Mouse (Mus musculus) midbrain, embryonic 14.5 days (tissue): ENCODE data around the gene Dscaml1. TPM values are rescaled to one million over a fixed set of nuclear protein-coding genes. Genes with fewer than 3 reads are reported as not detected.

Experiments
- ATAC-seq: fragments of 200-750 bp; cut with Nextera tagmentation; 2 replicates; pipeline ENCODE4 v1.8.0; 2017; ENCODE audit warnings: moderate number of reproducible peaks, moderate library complexity; ENCODE audit not compliant: low FRiP score, low TSS enrichment
- DNase-seq: peaks from one replicate; pipeline ENCODE4 v3.0.0-alpha.2; 2015
- H3K27ac ChIP-seq: fragments of 300-500 bp; sonication (generic); replicated peaks from 2 replicates; pipeline ENCODE4 v1.5.1; 2014; ENCODE audit warnings: mild to moderate bottlenecking, low read depth, low read length, moderate library complexity
- H3K27me3 ChIP-seq: fragments of 300-500 bp; sonication (generic); 2 replicates; pipeline ENCODE4 v1.6.1; 2014; ENCODE audit warnings: low read length, control low read depth, mixed read lengths; ENCODE audit not compliant: control insufficient read depth, insufficient read depth
- H3K36me3 ChIP-seq: fragments of 300-500 bp; sonication (generic); 2 replicates; pipeline ENCODE4 v1.6.1; 2014; ENCODE audit warnings: low read length, control low read depth; ENCODE audit not compliant: control insufficient read depth, insufficient read depth
- H3K4me1 ChIP-seq: fragments of 300-500 bp; sonication (generic); 2 replicates; pipeline ENCODE4 v1.6.1; 2014; ENCODE audit warnings: mild to moderate bottlenecking, antibody characterized with exemption, low read length, control low read depth; ENCODE audit not compliant: control insufficient read depth, insufficient read depth
- H3K4me2 ChIP-seq: fragments of 300-500 bp; sonication (generic); 2 replicates; pipeline ENCODE4 v1.6.1; 2014; ENCODE audit warnings: mild to moderate bottlenecking, low read length, moderate library complexity
- H3K4me3 ChIP-seq: fragments of 300-500 bp; sonication (generic); replicated peaks from 2 replicates; pipeline ENCODE4 v1.5.1; 2014; ENCODE audit warnings: low read depth, low read length
- H3K9ac ChIP-seq: fragments of 300-500 bp; sonication (generic); replicated peaks from 2 replicates; pipeline ENCODE4 v1.6.1; 2014; ENCODE audit warnings: mild to moderate bottlenecking, low read length, moderate library complexity
- H3K9me3 ChIP-seq: fragments of 300-500 bp; sonication (generic); 2 replicates; pipeline ENCODE4 v1.6.1; 2016; ENCODE audit warnings: low read length, control low read depth, mixed read lengths; ENCODE audit not compliant: control insufficient read depth
- WGBS: fragments of 180-500 bp; shearing (Covaris S2); extraction: QIAGEN DNeasy Blood & Tissue Kit; methylation state at CpG from one replicate; pipeline ENCODE4 v1.1.7; 2014; 5-methylcytosine and 5-hydroxymethylcytosine counted together
- polyA plus RNA-seq: library from polyadenylated mRNA; unstranded; fragments of >200 nt; fragmentation: Nextera tagmentation; extraction: Ambion mirVana; gene quantifications from 2 replicates; pipeline ENCODE4 v1.2.1, GENCODE M21; 2014

Dscaml1 gene
- polyA plus RNA-seq, 1 experiment from 2014 or later, result 14.8 TPM

DNA sequence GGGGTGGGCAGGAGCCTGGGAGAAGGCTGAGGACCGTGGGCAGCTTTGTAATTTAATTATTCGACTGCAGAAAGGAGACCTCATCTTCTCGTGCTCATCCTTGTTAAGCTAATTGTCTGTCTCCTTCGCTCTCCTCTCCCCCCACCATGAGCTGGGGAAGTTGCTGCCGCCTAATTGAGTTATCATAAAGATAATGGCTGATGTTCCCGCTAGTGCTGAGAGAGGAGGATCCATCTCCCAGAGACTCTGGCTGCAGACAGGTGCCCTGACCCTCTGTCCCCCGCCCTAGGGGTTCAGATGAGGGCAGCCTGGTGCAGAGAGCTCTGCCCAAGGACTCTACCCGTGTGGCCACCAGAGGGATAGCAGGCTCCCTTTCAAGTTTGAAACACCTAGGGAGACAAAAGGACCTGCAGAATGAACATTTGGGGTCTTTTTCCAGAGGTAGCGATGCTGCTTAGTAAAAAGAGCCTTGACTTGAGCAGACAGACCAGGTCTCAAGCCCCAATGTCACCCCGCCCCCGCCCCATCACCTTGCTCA, 256.1 kb downstream of the Dscaml1 start:
- no peaks in the 10 kb centered on the region; the same call in 1 of the 2 replicates for H3K36me3 ChIP-seq
- no peak for ATAC-seq
- H3K4me3 ChIP-seq, result no peak overlapping the region
- no peak for DNase-seq
- no peak overlapping the region for H3K9ac ChIP-seq
- H3K4me2 ChIP-seq, result no peak overlapping the region
- 46% methylated on average over 11 of the region's 11 CpGs for WGBS
- H3K27ac ChIP-seq, result peak overlapping the region; percentile 22; the same call in 1 of the 2 replicates
- no peaks in the 10 kb centered on the region for H3K9me3 ChIP-seq
- peaks cover 17% of the 10 kb centered on the region for H3K4me1 ChIP-seq
- H3K27me3 ChIP-seq, result no peaks in the 10 kb centered on the region

DNA sequence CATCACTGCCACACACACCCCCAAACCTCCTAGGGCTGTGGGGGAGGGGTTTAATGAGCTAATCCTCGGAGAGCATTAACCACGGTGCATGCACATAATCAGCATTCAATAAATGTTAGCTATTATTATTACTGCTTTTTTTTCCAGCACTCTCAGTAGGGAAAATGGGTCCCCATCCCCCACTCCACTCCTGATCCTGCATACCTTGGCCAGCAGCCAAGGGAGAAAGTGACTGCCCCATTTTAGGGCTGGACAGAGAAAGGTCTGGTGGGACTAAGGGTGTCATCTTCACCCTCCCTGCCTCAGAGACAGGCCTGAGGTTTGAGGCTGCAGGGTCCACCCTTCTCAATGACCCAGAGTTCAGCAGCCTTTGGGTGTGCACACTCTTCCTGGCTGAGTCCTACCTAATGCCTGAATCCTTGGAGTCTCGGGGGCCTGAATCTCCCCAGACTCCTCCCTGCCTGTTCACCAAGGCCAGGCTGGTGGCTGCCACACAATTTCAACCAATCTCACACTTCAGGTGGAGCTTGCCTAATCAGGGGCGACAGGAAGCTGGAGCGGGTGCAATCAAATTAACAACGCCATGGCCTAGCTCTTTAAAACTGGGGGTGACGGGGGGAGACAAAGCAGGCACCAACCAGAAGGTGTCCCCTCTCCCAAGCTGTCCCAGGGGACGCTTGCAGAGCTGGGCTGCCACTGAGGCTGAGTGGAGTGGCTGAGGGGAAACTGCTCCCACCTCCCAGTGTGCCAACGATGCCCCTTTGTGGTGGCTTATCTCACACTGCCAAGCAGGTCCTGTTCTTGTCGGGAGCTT, 267.2 kb downstream of the Dscaml1 start:
- ATAC-seq, result peak; percentile 67
- 15% methylated on average over 10 of the region's 10 CpGs for WGBS

DNA sequence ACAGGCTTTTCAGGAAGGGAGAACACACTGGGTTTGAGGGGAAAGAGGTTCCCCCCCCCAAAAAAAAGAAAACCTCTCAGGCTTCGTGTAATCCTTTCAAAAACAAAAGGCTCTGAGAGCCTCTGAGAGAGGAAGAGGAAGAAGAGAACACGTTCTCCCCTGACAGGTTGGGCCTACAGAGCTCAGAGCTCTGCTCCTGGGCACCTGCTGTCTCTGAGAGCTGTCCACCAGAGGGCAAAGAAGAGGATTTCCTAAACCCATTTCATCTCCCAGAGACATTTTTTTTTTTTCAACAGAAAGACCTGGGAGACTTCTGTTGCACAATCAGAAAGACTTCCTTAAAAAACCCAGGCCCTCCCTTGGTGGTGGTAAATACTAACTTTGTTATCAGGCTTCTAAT, 267.8 kb downstream of the Dscaml1 start:
- ATAC-seq (no peak), DNase-seq (no peak)
- H3K27me3 ChIP-seq, result no peaks in the 10 kb centered on the region
- no peaks in the 10 kb centered on the region for H3K9me3 ChIP-seq
- peaks cover 44% of the 10 kb centered on the region for H3K4me1 ChIP-seq
- H3K27ac ChIP-seq, result peak overlapping the region; percentile 85
- H3K4me2 ChIP-seq, result no peak overlapping the region
- H3K9ac ChIP-seq, result no peak overlapping the region
- H3K4me3 ChIP-seq, result no peak overlapping the region
- no peaks in the 10 kb centered on the region for H3K36me3 ChIP-seq
- WGBS, result 9% methylated on average over 2 of the region's 2 CpGs

More for the DNA sequence above, 267.2 kb downstream of the Dscaml1 start:
- no peak overlapping the region; the same call in 1 of the 2 replicates for H3K9ac ChIP-seq
- H3K4me1 ChIP-seq, result peaks cover 47% of the 10 kb centered on the region
- no peaks in the 10 kb centered on the region for H3K9me3 ChIP-seq
- DNase-seq, result peak; percentile 83
- H3K27me3 ChIP-seq, result no peaks in the 10 kb centered on the region
- no peak overlapping the region for H3K4me2 ChIP-seq
- no peak overlapping the region for H3K4me3 ChIP-seq
- no peaks in the 10 kb centered on the region for H3K36me3 ChIP-seq
- H3K27ac ChIP-seq, result peak overlapping the region; percentile 85

DNA sequence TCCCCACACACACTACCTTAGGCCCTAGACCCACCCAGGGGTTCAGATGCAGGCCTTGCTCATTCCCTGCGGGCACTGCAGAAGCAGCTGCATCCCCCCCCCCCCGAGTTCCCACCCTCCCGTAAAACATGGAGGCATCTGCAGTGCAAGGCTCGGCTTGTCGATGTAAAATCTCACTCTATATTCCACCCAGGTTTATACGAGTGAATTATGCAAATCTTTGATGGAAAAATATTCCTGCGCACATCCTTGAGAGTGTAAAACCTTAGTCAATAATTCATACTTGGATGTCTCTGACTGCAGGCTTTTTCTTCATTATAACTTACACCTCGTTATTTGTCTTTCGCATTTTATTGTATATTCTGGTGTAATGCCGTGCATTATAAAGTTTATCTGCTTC, 272.7 kb downstream of the Dscaml1 start:
- H3K27ac ChIP-seq, result peak overlapping the region; percentile 66
- peaks cover 15% of the 10 kb centered on the region for H3K4me1 ChIP-seq
- H3K4me3 ChIP-seq, result no peak overlapping the region
- H3K9ac ChIP-seq, result no peak overlapping the region
- ATAC-seq (peak; percentile 31; the same call in 1 of the 2 replicates), DNase-seq (peak; percentile 61)
- H3K4me2 ChIP-seq, result no peak overlapping the region
- H3K36me3 ChIP-seq, result no peaks in the 10 kb centered on the region
- H3K9me3 ChIP-seq, result no peaks in the 10 kb centered on the region
- no peaks in the 10 kb centered on the region for H3K27me3 ChIP-seq
- WGBS, result 54% methylated on average over 10 of the region's 10 CpGs

DNA sequence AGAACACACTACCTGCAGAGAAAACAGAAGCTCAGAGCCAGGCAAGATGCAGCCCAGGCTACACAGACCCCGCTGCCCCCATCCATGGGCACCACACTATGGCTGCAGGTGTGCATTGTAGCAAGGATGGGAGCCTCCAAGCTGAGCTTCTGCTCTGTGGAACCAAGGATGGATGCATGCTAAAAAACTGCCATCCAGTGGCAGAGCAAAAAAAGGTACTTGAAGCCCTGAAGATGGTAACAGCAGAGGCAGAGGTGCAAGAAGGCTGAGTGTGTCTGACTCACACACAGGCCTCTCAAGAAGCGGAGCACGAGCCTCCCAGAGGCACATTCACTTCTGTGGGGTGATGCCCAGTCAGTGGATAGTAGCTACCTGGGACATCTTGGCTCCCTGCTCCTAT, 276.8 kb downstream of the Dscaml1 start:
- DNase-seq, result no peak

DNA sequence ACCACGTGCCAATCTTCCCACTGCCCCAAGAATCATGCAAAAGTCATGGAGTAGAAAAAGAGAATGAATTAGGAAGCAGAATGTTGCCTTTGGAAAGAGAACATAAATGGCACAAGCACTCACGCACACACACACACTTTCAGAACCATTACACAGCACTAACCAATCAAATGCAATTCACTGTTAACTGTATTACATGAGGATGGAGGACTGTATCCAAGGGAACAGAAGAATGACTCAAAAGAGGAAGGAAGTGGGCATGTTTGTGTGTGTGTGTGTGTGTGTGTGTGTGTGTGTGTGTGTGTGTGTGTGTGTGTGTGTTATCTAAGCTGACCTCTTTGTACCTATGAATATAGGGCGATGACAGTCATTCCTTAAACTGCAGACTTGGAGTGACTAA, 278.0 kb downstream of the Dscaml1 start:
- no peaks in the 10 kb centered on the region for H3K27me3 ChIP-seq
- ATAC-seq, result no peak
- no peak overlapping the region for H3K4me3 ChIP-seq
- no peaks in the 10 kb centered on the region for H3K9me3 ChIP-seq
- 81% methylated on average over 3 of the region's 3 CpGs for WGBS
- no peak overlapping the region for H3K27ac ChIP-seq
- H3K4me2 ChIP-seq, result no peak overlapping the region
- peaks cover 10% of the 10 kb centered on the region; the same call in 1 of the 2 replicates for H3K4me1 ChIP-seq
- H3K36me3 ChIP-seq, result no peaks in the 10 kb centered on the region
- H3K9ac ChIP-seq, result no peak overlapping the region
- DNase-seq, result no peak

More for the DNA sequence above, 276.8 kb downstream of the Dscaml1 start:
- no peak overlapping the region for H3K27ac ChIP-seq
- WGBS, result 93% methylated on average over 3 of the region's 3 CpGs
- no peak for ATAC-seq
- no peaks in the 10 kb centered on the region for H3K36me3 ChIP-seq
- H3K4me2 ChIP-seq, result no peak overlapping the region
- no peak overlapping the region for H3K4me3 ChIP-seq
- H3K4me1 ChIP-seq, result peaks cover 10% of the 10 kb centered on the region; the same call in 1 of the 2 replicates
- H3K9me3 ChIP-seq, result no peaks in the 10 kb centered on the region
- no peak overlapping the region for H3K9ac ChIP-seq
- H3K27me3 ChIP-seq, result no peaks in the 10 kb centered on the region

DNA sequence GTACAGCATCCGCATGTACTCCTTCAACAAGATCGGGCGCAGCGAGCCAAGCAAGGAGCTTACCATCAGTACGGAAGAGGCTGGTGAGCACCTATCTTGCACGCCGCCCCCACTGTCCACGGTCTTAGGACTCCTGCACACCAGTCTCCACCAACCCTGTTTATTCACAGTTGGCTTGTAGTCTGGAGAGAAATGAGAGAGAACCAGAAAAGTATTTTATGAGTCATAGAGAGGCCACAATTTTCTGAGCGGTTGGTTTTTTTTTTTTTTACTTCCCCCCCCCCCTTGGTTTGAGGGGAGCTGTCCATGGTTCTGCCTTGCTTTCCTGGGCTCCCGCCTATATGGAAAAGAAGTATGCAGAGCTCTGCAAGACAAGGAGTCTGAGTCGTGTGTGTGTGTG, 283.9 kb downstream of the Dscaml1 start:
- Histone ChIP-seq H3K4me2 (no peak overlapping the region), H3K27ac (no peak overlapping the region), H3K36me3 (0 out of 2 replicates have a peak, but pooled peaks cover 4% of the 10 kb centered on the region), H3K4me3 (no peak overlapping the region), H3K9ac (no peak overlapping the region), H3K9me3 (no peaks in the 10 kb centered on the region), H3K27me3 (no peaks in the 10 kb centered on the region), H3K4me1 (peaks cover 5% of the 10 kb centered on the region; the same call in 1 of the 2 replicates)
- DNase-seq, result no peak
- WGBS, result 67% methylated on average over 11 of the region's 11 CpGs
- ATAC-seq, result no peak

DNA sequence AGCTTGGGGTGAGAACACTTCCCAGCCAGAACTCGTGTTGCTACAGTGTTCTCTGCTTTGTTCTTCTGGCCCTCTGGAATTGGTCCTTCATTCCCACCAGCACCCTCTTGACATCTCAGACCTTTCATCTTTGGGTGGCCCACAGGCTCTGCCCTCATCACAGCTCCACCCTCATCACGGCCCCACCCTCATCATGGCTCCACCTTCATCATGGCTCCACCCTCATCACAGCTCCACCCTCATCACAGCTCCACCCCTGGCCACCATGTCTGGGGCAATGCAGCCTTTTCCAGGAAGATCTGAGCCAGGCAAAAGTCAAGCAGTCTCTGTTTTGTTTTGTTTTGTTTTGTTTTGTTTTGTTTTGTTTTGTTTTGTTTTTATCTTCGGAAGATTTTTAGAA, 289.0 kb downstream of the Dscaml1 start:
- 0 out of 2 replicates have a peak, but pooled peaks cover 7% of the 10 kb centered on the region for H3K36me3 ChIP-seq
- no peak overlapping the region for H3K27ac ChIP-seq
- 71% methylated on average over 3 of the region's 3 CpGs for WGBS
- no peak overlapping the region for H3K9ac ChIP-seq
- ATAC-seq (no peak), DNase-seq (no peak)
- H3K4me3 ChIP-seq, result no peak overlapping the region
- H3K4me2 ChIP-seq, result no peak overlapping the region
- no peaks in the 10 kb centered on the region for H3K4me1 ChIP-seq
- H3K9me3 ChIP-seq, result no peaks in the 10 kb centered on the region
- no peaks in the 10 kb centered on the region for H3K27me3 ChIP-seq
